Mouse (Mus musculus): ENCODE measurements at regions not wholly inside any gene's neighbourhood (a gene's known extent, or its start where the extent isn't known, plus 50 kb on each side); places are given as distances from the start of the nearest gene placed in this dataset.

- no peak for DNase-seq (ENCODE audit: low spot score in 2 of 2)
Measured at GRCm38 (mm10) chr8:104033148-104033547, 68.3 kb upstream of the Cdh5 start.

- no peak for DNase-seq (ENCODE audit: low spot score in 2 of 2)
Measured at GRCm38 (mm10) chr8:104034286-104034685, 67.1 kb upstream of the Cdh5 start.

GRCm38 (mm10) chr8:104036580-104037477 lies 64.6 kb upstream of the Cdh5 start:
- no peak for DNase-seq (ENCODE audit: low spot score in 2 of 2)

- no peak for DNase-seq (ENCODE audit: low spot score in 2 of 2)
Measured at GRCm38 (mm10) chr8:104037611-104038010, 63.8 kb upstream of the Cdh5 start.

- no peak for DNase-seq (ENCODE audit: low spot score in 2 of 2)
Measured at GRCm38 (mm10) chr8:104039526-104039925, 61.9 kb upstream of the Cdh5 start.

- DNase-seq (ENCODE audit: low spot score in 2 of 2), result no peak
Measured at GRCm38 (mm10) chr8:104041522-104041921, 59.9 kb upstream of the Cdh5 start.

GRCm38 (mm10) chr8:104042434-104042833 lies 59.0 kb upstream of the Cdh5 start:
- no peak for DNase-seq (ENCODE audit: low spot score in 2 of 2)

- DNase-seq (ENCODE audit: low spot score in 2 of 2), result no peak
Measured at GRCm38 (mm10) chr8:104048037-104048436, 53.4 kb upstream of the Cdh5 start.

- DNase-seq (ENCODE audit: low spot score in 2 of 2), result no peak
Measured at GRCm38 (mm10) chr8:104049181-104049580, 52.2 kb upstream of the Cdh5 start.

GRCm38 (mm10) chr8:104050694-104051539 lies 50.5 kb upstream of the Cdh5 start:
- DNase-seq (ENCODE audit: low spot score in 2 of 2), result peak; percentile 79 to 87

- peak in 1 of 2 experiments; percentile 17 for DNase-seq (ENCODE audit: low spot score in 2 of 2)
Measured at GRCm38 (mm10) chr8:104051540-104051882, 49.9 kb upstream of the Cdh5 start.

All from right cerebral cortex, postnatal 10 days (tissue).